Mouse (Mus musculus) embryonic facial prominence, embryonic 14.5 days (tissue): ENCODE measurements at regions not wholly inside any gene's neighbourhood (a gene's known extent, or its start where the extent isn't known, plus 50 kb on each side); places are given as distances from the start of the nearest gene placed in this dataset.

Experiments used
- ATAC-seq: fragments of 200-750 bp; cut with Nextera tagmentation; 2 replicates; pipeline ENCODE4 v1.8.0; 2017; ENCODE audit warnings: low read depth, moderate number of reproducible peaks, moderate TSS enrichment
- DNase-seq: peaks from one replicate; pipeline ENCODE4 v3.0.0-alpha.2; 2015; ENCODE audit warnings: low spot score
- H3K27ac ChIP-seq: fragments of 300-500 bp; sonication (generic); replicated peaks from 2 replicates; pipeline ENCODE4 v1.5.1; 2014; ENCODE audit warnings: low read depth, mild to moderate bottlenecking, low read length, moderate library complexity
- H3K27me3 ChIP-seq: fragments of 300-500 bp; sonication (generic); replicated peaks from 2 replicates; pipeline ENCODE4 v1.6.1; 2014; ENCODE audit warnings: low read length; ENCODE audit not compliant: control insufficient read depth, insufficient read depth
- H3K36me3 ChIP-seq: fragments of 300-500 bp; sonication (generic); 2 replicates; pipeline ENCODE4 v1.6.1; 2014; ENCODE audit warnings: low read length, mixed read lengths; ENCODE audit not compliant: control insufficient read depth, insufficient read depth
- H3K4me1 ChIP-seq: fragments of 300-500 bp; sonication (generic); 2 replicates; pipeline ENCODE4 v1.6.1; 2014; ENCODE audit warnings: antibody characterized with exemption, low read length; ENCODE audit not compliant: control insufficient read depth, insufficient read depth
- H3K4me2 ChIP-seq: fragments of 300-500 bp; sonication (generic); 2 replicates; pipeline ENCODE4 v1.6.1; 2014; ENCODE audit warnings: low read depth, mild to moderate bottlenecking, low read length, moderate library complexity, mixed read lengths
- H3K4me3 ChIP-seq: fragments of 300-500 bp; sonication (generic); 2 replicates; pipeline ENCODE4 v1.5.1; 2014; ENCODE audit warnings: low read depth, mild to moderate bottlenecking, low read length
- H3K9ac ChIP-seq: fragments of 300-500 bp; sonication (generic); 2 replicates; pipeline ENCODE4 v1.6.1; 2014; ENCODE audit warnings: low read depth, mild to moderate bottlenecking, low read length, moderate library complexity, mixed read lengths
- H3K9me3 ChIP-seq: fragments of 300-500 bp; sonication (generic); 2 replicates; pipeline ENCODE4 v1.6.1; 2016; ENCODE audit warnings: low read length; ENCODE audit not compliant: control insufficient read depth
- WGBS: fragments of 180-500 bp; shearing (Covaris S2); extraction: QIAGEN DNeasy Blood & Tissue Kit; methylation state at CpG from one replicate; pipeline ENCODE4 v1.1.7; 2014; 5-methylcytosine and 5-hydroxymethylcytosine counted together

GRCm38 (mm10) chr4:9081701-9082562 is 843.1 kb upstream of the Car8 start:
- H3K4me3 ChIP-seq, result no peak overlapping the region
- no peak overlapping the region for H3K27ac ChIP-seq
- H3K27me3 ChIP-seq, result no peaks in the 10 kb centered on the region
- no peaks in the 10 kb centered on the region for H3K9me3 ChIP-seq
- DNase-seq (peak; percentile 47), ATAC-seq (peak; percentile 70)
- peak overlapping the region; percentile 31; the same call in 1 of the 2 replicates for H3K4me2 ChIP-seq
- H3K4me1 ChIP-seq, result peaks cover 19% of the 10 kb centered on the region
- 31% methylated on average over 14 of the region's 14 CpGs for WGBS
- H3K36me3 ChIP-seq, result no peaks in the 10 kb centered on the region
- no peak overlapping the region for H3K9ac ChIP-seq

- ATAC-seq (no peak), DNase-seq (no peak)
- Histone ChIP-seq H3K4me2 (no peak overlapping the region), H3K27ac (no peak overlapping the region), H3K27me3 (no peaks in the 10 kb centered on the region), H3K4me1 (peaks cover 19% of the 10 kb centered on the region), H3K9me3 (no peaks in the 10 kb centered on the region), H3K9ac (no peak overlapping the region), H3K36me3 (no peaks in the 10 kb centered on the region), H3K4me3 (no peak overlapping the region)
- 77% methylated on average over 15 of the region's 15 CpGs for WGBS
Measured at GRCm38 (mm10) chr4:9080821-9081493, 842.1 kb upstream of the Car8 start.

DNA sequence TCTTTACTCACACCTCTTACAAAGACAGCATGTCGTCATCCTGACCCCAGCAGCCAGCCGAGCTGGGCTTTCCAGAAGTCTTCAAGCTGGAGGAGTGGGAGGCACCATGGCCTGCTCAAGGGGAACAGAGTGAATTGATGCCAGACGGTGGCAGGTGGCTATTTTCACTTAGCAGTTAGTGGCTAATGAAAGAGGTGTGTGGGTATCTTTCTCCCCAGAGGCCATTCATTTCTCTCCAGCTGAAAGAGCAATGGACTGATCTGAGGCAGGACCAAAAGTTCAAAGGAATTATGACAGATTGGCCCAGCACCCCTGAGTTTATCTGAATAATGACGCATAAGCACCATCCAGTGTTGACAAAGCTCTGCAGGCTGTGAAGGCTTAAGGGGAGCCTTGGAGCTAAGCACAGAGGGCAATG is 841.0 kb upstream of the Car8 start:
- H3K4me1 ChIP-seq, result peaks cover 19% of the 10 kb centered on the region
- peak; percentile 44; the same call in 1 of the 2 replicates for ATAC-seq
- no peak overlapping the region for H3K27ac ChIP-seq
- no peak overlapping the region for H3K4me3 ChIP-seq
- 31% methylated on average over 4 of the region's 4 CpGs for WGBS
- H3K9ac ChIP-seq, result no peak overlapping the region
- H3K27me3 ChIP-seq, result no peaks in the 10 kb centered on the region
- no peak overlapping the region for H3K4me2 ChIP-seq
- H3K36me3 ChIP-seq, result no peaks in the 10 kb centered on the region
- H3K9me3 ChIP-seq, result no peaks in the 10 kb centered on the region
- no peak for DNase-seq

GRCm38 (mm10) chr4:9074447-9074846 is 835.6 kb upstream of the Car8 start:
- Histone ChIP-seq H3K9ac (no peak overlapping the region), H3K4me2 (no peak overlapping the region), H3K9me3 (no peaks in the 10 kb centered on the region), H3K27me3 (no peaks in the 10 kb centered on the region), H3K4me3 (no peak overlapping the region), H3K27ac (no peak overlapping the region), H3K4me1 (no peaks in the 10 kb centered on the region), H3K36me3 (no peaks in the 10 kb centered on the region)
- WGBS, result 48% methylated on average over 2 of the region's 2 CpGs
- DNase-seq (no peak), ATAC-seq (no peak)

DNA sequence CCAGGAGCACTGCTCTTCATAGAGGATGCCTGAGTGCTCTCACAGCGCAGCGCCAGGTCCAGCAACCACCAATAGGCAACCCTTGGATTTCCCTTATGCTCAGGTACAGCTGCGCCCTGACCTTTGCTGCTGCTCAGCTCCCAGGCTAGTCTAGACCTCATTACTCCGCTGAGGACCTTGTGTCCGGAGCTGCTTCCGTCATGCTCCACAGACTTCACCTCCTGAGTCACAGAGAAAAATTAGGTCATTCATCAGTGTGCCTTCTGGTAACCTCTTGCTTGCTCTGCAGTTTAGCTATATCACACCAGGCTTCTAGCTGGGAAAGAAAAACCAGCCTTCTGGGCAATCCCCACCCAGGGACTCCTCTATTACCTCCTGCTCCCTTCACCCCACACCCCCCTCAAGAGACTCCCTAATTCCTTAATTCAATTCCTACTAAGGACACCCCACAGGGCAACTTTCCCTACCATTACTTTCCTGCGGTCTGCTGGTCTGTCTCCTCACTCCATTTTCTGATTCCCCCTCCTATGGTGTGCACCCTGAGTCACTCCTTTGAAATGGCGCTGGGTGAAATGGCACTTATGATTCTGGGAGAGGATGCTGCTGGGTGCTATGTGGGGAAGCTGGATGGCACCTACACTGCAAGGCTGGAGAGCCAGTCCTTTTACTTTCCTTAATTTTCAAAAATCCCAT is 835.0 kb upstream of the Car8 start:
- Histone ChIP-seq H3K27me3 (no peaks in the 10 kb centered on the region), H3K9ac (no peak overlapping the region), H3K4me1 (no peaks in the 10 kb centered on the region), H3K36me3 (no peaks in the 10 kb centered on the region), H3K4me2 (no peak overlapping the region), H3K4me3 (no peak overlapping the region), H3K27ac (no peak overlapping the region), H3K9me3 (no peaks in the 10 kb centered on the region)
- DNase-seq, result no peak
- no peak for ATAC-seq
- WGBS, result 49% methylated on average over 8 of the region's 8 CpGs

- Histone ChIP-seq H3K4me3 (no peak overlapping the region), H3K27ac (no peak overlapping the region), H3K4me2 (no peak overlapping the region), H3K9ac (no peak overlapping the region), H3K27me3 (no peaks in the 10 kb centered on the region), H3K9me3 (no peaks in the 10 kb centered on the region), H3K4me1 (no peaks in the 10 kb centered on the region), H3K36me3 (no peaks in the 10 kb centered on the region)
- WGBS, result 47% methylated on average over 5 of the region's 5 CpGs
- no peak for ATAC-seq
- DNase-seq, result no peak
Measured at GRCm38 (mm10) chr4:9072321-9072720, 833.5 kb upstream of the Car8 start.

DNA sequence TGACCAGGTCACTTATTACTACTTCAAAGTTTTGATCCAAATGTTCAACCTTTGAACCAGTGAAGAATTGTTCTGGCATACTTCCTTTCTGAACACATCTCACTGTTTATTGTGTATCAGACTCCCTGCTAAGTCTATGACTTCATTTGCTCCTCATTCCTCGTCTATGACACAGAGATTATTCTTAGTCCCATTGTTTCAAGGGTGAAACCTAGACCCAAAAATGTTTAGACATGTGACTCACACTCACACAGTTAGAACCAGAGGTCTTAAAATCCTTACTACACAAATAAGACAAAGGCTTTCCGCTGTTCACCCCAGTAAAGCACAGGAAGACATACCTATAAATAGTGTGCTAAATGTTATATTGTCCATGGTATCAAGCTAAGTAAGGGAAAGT is 829.0 kb upstream of the Car8 start:
- WGBS, result 71% methylated on average over 2 of the region's 2 CpGs
- Histone ChIP-seq H3K36me3 (no peaks in the 10 kb centered on the region), H3K9ac (no peak overlapping the region), H3K4me1 (no peaks in the 10 kb centered on the region), H3K27ac (no peak overlapping the region), H3K9me3 (no peaks in the 10 kb centered on the region), H3K4me3 (no peak overlapping the region), H3K4me2 (no peak overlapping the region), H3K27me3 (no peaks in the 10 kb centered on the region)
- DNase-seq (no peak), ATAC-seq (no peak)

DNA sequence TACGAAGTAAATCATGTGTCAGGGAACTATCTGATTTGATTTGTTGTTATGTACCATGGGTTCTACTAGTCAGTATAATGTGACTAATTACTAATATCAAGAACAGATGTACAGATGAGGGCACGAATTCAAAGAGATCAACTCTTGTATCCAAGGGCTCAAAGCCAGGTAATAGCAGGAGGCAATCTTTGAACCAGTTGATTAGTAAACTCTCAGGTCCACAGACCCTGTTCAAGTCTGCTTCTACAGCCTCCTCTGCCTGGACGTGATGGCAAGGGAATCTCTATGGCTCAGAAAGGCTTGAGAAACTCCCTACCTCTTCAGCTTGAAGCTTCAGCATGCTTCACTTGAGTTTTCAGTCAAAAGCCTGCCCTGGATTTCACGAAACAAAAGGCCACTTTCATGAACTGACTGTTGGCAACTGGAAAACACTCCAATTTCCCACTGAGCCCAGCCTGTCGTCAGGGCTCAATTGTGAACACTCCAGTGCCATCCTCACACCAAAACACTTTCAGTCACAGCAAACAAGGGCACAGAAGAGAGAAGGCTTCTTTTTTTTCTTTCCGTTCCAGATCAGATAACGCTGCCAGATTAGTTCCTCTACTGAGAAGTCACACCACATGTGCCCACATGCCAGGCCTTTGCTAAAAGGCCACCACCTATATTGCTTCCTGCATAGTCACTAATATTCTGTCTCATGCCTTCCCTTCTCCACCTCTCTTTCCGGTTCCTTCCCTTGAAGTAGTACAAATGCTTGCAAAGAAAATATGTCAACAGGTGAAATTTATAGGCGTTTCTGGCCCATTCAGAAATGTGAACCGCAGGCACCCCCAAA is 827.4 kb upstream of the Car8 start:
- H3K4me1 ChIP-seq, result no peaks in the 10 kb centered on the region
- no peaks in the 10 kb centered on the region for H3K27me3 ChIP-seq
- H3K9me3 ChIP-seq, result no peaks in the 10 kb centered on the region
- ATAC-seq (no peak), DNase-seq (no peak)
- H3K4me3 ChIP-seq, result no peak overlapping the region
- H3K4me2 ChIP-seq, result no peak overlapping the region
- WGBS, result 57% methylated on average over 10 of the region's 10 CpGs
- no peaks in the 10 kb centered on the region for H3K36me3 ChIP-seq
- H3K9ac ChIP-seq, result no peak overlapping the region
- H3K27ac ChIP-seq, result no peak overlapping the region
